Mouse (Mus musculus) cerebellum, adult 2 months (tissue): ENCODE data around the gene Gm10382. TPM values are rescaled to one million over a fixed set of nuclear protein-coding genes. Genes with fewer than 3 reads are reported as not detected.
A peak's percentile ranks its signal among the peaks of the same experiment; 100 is the strongest.

Source experiments
- DNase-seq, 2 experiments: peaks; one replicate each; pipeline ENCODE4 v3.0.0; 2021
- H3K27ac ChIP-seq: fragments of 200-500 bp; 2 replicates; pipeline ENCODE4 v1.5.1; 2012; ENCODE audit warnings: low read length, control low read depth, inconsistent platforms; ENCODE audit not compliant: insufficient read depth
- H3K27me3 ChIP-seq: fragments of 200-500 bp; 2 replicates; pipeline ENCODE4 v1.6.1; 2012; ENCODE audit warnings: inconsistent platforms, mild to moderate bottlenecking, low read length, moderate library complexity; ENCODE audit not compliant: control insufficient read depth, insufficient read depth
- H3K4me1 ChIP-seq: fragments of 200-500 bp; 2 replicates; pipeline ENCODE4 v1.6.1; 2011; ENCODE audit warnings: low read length; ENCODE audit not compliant: control insufficient read depth, insufficient read depth
- H3K4me3 ChIP-seq: fragments of 200-500 bp; replicated peaks from 2 replicates; pipeline ENCODE3; 2011; ENCODE audit warnings: mild to moderate bottlenecking, low read depth, low read length, control low read depth; ENCODE audit not compliant: insufficient read depth
- CTCF ChIP-seq: fragments of 200-500 bp; IDR thresholded peaks from 2 replicates; pipeline ENCODE4 v1.5.1; 2011; ENCODE audit warnings: low read depth, mild to moderate bottlenecking, control low read depth, low read length, moderate library complexity, borderline replicate concordance; ENCODE audit not compliant: insufficient read depth
- POLR2A ChIP-seq: fragments of 200-500 bp; IDR thresholded peaks from 2 replicates; pipeline ENCODE4 v1.6.1; 2011; ENCODE audit warnings: low read length, control low read depth, borderline replicate concordance; ENCODE audit not compliant: insufficient read depth
- WGBS: fragments of 180-500 bp; shearing (Covaris S2); methylation state at CpG from one replicate; pipeline ENCODE4 v1.1.7; 2018; 5-methylcytosine and 5-hydroxymethylcytosine counted together
- polyA plus RNA-seq: library from polyadenylated mRNA; depleted of rRNA; stranded (reverse); fragments of >200 nt; gene quantifications from 2 replicates; pipeline ENCODE4 v1.2.3, GENCODE M21; 2012

Gene Gm10382
- polyA plus RNA-seq, 1 experiment, result 0.28 TPM

DNA sequence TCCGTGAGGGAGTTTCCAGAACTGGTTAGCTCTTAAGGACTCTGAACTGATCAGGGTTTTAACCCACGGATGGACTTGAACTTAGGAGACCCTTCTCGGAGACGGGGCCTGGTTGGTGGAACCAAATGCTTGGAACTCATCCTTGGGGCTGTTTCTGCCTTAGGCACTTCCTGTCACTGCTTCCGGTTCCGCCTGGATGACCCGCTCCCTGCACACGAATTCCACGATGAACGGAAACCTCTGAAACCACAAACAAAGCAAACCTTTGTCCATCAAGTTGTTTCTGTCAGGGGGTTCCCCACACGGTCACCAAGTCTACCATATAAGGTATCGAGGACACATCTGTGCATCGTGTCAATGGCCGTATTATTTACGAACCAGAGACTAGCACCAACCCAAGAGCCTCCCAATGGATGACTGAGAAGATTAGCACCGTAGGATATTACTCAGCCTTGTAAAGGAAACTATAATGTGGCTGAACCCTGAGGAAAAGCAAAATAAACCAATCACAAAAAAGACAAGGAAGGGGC is 28.1 kb upstream of the Gm10382 start:
- Histone ChIP-seq H3K4me3 (no peak overlapping the region), H3K27me3 (no peaks in the 10 kb centered on the region), H3K27ac (no peak overlapping the region), H3K4me1 (peaks cover 5% of the 10 kb centered on the region; the same call in 1 of the 2 replicates)
- TF ChIP-seq CTCF (no peak), POLR2A (no peak)
- WGBS, result 64% methylated on average over 16 of the region's 16 CpGs
- DNase-seq, result no peak

DNA sequence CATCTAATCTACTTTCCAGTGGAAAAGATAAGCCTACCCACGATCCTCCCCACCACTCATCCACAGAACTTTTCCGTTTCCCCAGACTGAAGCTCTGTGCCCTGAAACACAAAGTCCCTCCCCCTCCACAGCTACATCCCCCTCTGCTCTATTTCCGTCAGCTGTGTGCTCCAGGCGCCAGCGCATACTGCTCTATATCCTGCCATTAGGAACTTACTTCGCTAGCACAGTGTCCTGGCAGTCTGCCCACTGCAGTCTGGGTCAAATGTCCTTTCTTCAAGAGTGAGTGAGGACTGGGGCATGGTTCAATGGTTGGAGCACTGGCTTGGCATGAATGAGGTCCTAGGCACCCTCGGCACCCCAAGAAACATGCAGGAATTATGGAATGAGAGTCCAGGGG is 25.2 kb upstream of the Gm10382 start:
- Histone ChIP-seq H3K27me3 (no peaks in the 10 kb centered on the region), H3K27ac (no peak overlapping the region), H3K4me3 (no peak overlapping the region), H3K4me1 (peaks cover 5% of the 10 kb centered on the region; the same call in 1 of the 2 replicates)
- DNase-seq, result no peak
- WGBS, result 62% methylated on average over 7 of the region's 7 CpGs
- TF ChIP-seq POLR2A, result no peak
- no peak for TF ChIP-seq CTCF

DNA sequence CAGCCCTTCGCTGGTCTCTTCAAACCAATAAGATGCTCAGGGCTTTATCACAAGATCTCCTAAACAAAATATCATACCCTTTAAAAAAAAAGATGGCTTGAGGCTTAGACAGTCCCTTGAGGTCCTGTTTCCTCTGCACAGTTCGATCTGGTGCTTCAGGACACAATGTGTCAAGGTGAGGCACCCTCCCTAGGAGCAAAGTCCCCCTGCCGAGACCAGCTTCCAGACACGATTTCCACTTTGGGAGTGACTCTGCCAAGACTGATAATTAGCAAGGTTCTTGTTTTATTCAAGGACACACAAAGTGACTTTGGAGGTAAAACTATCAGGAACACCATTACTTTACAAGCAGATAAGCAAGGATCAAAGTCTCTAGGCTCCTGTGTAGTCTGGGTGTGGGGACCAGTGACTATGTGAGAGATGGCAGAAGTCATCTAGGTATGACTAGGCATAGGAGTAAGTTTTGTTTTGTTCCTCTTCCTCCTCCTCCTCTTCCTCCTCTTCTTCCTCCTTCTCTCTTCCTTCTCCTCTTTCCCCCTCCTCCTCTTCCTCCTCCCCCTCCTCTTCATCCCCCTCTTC is 24.2 kb upstream of the Gm10382 start:
- TF ChIP-seq CTCF, result no peak
- TF ChIP-seq POLR2A, result no peak

DNA sequence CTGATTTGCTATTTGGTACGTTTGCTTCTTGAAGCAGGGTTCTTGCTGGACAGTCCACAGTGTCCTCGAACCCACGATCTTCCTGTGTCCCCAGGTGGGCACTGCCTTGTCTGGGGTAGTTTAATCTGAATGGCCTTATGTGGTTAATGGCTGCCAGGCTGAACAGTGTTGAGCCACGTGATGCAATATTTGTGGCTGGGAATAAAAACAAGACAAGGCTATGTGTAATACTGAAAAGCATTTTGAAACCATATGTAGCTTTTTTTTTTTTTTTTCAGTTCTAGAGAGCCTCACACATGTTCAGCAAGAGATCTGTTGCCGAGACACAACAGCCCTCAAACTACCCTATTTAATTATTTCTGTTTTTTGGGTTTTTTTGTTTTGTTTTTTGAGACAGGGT is 21.0 kb upstream of the Gm10382 start:
- WGBS, result 66% methylated on average over 5 of the region's 5 CpGs
- no peaks in the 10 kb centered on the region for H3K4me1 ChIP-seq
- H3K27ac ChIP-seq, result no peak overlapping the region
- H3K4me3 ChIP-seq, result no peak overlapping the region
- no peak for DNase-seq
- no peaks in the 10 kb centered on the region for H3K27me3 ChIP-seq
- no peak for TF ChIP-seq CTCF
- TF ChIP-seq POLR2A, result no peak

More for the DNA sequence above, 24.2 kb upstream of the Gm10382 start:
- Histone ChIP-seq H3K4me1 (peaks cover 5% of the 10 kb centered on the region; the same call in 1 of the 2 replicates), H3K27ac (no peak overlapping the region), H3K27me3 (no peaks in the 10 kb centered on the region), H3K4me3 (no peak overlapping the region)
- no peak for DNase-seq
- 62% methylated on average over 4 of the region's 4 CpGs for WGBS

DNA sequence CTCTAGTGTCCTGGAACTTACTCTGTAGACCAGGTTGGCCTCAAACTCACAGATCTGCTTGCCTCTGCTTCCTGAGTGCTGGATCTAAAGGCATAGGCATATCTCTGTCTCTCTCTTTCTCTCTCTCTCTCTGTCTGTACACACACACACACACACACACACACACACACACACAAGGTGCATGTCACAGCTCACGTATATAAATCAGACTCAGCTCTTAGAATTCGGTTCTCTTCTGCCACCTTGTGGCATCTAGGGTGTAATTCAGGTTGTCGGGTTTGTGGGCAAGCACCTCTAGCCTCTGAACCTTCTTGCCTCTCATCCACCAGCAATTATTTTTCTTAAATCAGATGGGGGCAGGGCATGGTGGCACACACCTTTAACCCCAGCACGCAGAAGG is 20.6 kb upstream of the Gm10382 start:
- 0% methylated on average over 4 of the region's 4 CpGs for WGBS
- DNase-seq, result peak; percentile 66 to 68
- Histone ChIP-seq H3K4me3 (no peak overlapping the region), H3K27ac (no peak overlapping the region), H3K27me3 (no peaks in the 10 kb centered on the region), H3K4me1 (no peaks in the 10 kb centered on the region)
- TF ChIP-seq POLR2A, result no peak
- peak; percentile 68 for TF ChIP-seq CTCF

DNA sequence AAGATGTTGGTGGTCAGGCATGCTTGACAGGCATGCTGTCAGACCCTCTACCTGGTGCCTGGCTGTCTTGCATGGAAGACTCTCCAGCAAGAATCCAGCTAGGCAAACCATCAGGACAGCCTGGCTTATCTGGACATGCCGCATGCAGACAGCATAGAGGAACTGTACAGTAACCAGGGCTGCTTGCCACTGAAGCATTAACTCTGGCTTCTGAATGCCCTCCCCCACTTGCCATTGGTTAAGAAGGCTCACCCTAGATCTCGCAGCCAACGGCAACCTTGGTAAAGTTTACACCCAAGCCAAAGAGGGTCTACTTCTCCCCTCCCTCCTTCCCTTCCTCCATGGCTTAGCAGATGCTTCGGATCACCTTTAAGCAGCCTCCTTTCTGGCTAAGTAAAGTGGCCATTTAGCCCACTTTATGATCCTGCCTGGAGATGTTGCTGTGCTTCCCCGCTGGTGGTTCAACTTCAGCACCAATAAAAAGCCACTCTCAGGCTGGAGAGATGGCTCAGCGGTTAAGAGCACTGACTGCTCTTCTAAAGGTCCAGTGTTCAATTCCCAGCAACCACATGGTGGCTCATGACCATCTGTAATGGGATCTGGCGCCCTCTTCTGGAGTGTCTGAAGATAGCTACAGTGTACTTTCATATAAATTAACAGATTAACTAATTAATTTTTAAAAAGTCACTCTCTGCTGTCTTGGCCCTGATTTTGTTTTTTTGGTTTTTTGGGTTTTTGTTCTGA is 18.0 kb upstream of the Gm10382 start:
- no peak overlapping the region for H3K4me3 ChIP-seq
- whole genome bisulfite sequencing, result 78% methylated on average over 7 of the region's 7 CpGs
- DNase-seq, result no peak
- H3K27ac ChIP-seq, result no peak overlapping the region
- no peaks in the 10 kb centered on the region for H3K4me1 ChIP-seq
- no peak for TF ChIP-seq POLR2A
- TF ChIP-seq CTCF, result no peak
- no peaks in the 10 kb centered on the region for H3K27me3 ChIP-seq

DNA sequence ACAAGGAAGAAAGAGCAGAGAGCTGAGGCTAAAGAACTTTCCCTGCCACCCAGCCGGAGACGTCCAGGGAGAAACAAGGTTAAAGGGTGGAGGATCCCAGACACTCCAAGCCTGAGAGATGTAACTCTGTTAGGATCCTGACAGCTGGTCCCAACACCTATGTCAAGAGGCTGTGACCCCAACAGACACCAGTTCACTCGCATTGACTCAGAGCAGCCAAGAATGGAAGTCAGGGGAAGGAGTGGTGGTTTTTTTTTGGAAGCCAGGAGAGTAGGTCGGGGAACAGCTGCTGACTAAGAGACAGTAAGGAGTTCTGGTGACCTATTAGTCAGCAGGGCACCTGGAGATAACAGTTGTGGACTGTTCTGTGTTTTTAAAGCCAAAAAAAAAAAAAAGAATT is 17.1 kb upstream of the Gm10382 start:
- no peaks in the 10 kb centered on the region for H3K4me1 ChIP-seq
- H3K27ac ChIP-seq, result no peak overlapping the region
- no peak overlapping the region for H3K4me3 ChIP-seq
- H3K27me3 ChIP-seq, result no peaks in the 10 kb centered on the region
- 81% methylated on average over 4 of the region's 4 CpGs for WGBS
- TF ChIP-seq POLR2A (no peak), CTCF (no peak)
- DNase-seq, result no peak

DNA sequence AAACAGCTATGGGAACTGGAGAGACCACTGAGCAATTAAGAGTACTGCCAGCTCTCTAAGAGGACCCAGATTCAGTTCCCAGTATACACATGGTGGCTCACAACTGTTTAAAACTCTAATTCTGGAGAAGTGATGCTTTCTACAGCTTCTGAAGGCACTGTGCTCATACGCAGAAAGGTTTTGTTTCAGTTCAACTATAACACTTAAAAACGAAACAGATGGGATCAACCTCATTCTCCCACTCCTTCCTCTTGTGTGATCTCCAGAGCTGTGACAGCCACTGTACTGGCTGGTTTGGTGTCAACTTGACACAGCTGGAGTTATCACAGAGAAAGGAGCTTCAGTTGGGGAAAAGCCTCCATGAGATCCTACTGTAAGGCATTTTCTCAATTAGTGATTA is 13.3 kb upstream of the Gm10382 start:
- TF ChIP-seq POLR2A, result no peak
- no peak for TF ChIP-seq CTCF
- WGBS, result 84% methylated on average over 2 of the region's 2 CpGs
- no peak overlapping the region for H3K27ac ChIP-seq
- H3K27me3 ChIP-seq, result no peaks in the 10 kb centered on the region
- H3K4me3 ChIP-seq, result no peak overlapping the region
- DNase-seq, result no peak
- H3K4me1 ChIP-seq, result no peaks in the 10 kb centered on the region
